Mouse (Mus musculus) lung, embryonic 15.5 days (tissue): ENCODE measurements around the gene 2900011O08Rik. TPM values are rescaled to one million over a fixed set of nuclear protein-coding genes. Genes with fewer than 3 reads are reported as not detected.

ENCODE experiments used
- ATAC-seq: fragments of 200-750 bp; cut with Nextera tagmentation; 2 replicates; pipeline ENCODE4 v1.8.0; 2017; ENCODE audit warnings: moderate number of reproducible peaks, borderline replicate concordance; ENCODE audit not compliant: low FRiP score, low TSS enrichment; ENCODE audit errors: extremely low read depth
- H3K27ac ChIP-seq: fragments of 300-500 bp; sonication (generic); 2 replicates; pipeline ENCODE4 v1.5.1; 2015; ENCODE audit warnings: moderate library complexity, mild to moderate bottlenecking, inconsistent platforms
- H3K27me3 ChIP-seq: fragments of 300-500 bp; sonication (generic); 2 replicates; pipeline ENCODE4 v1.6.1; 2015; ENCODE audit warnings: inconsistent platforms
- H3K36me3 ChIP-seq: fragments of 300-500 bp; sonication (generic); 2 replicates; pipeline ENCODE4 v1.6.1; 2015; ENCODE audit warnings: inconsistent platforms
- H3K4me1 ChIP-seq: fragments of 300-500 bp; sonication (generic); 2 replicates; pipeline ENCODE4 v1.6.1; 2015; ENCODE audit warnings: inconsistent platforms
- H3K4me2 ChIP-seq: fragments of 300-500 bp; sonication (generic); 2 replicates; pipeline ENCODE4 v1.6.1; 2015; ENCODE audit warnings: inconsistent platforms, mild to moderate bottlenecking, moderate library complexity
- H3K4me3 ChIP-seq: fragments of 300-500 bp; sonication (generic); 2 replicates; pipeline ENCODE4 v1.5.1; 2015; ENCODE audit warnings: mild to moderate bottlenecking, inconsistent platforms
- H3K9ac ChIP-seq: fragments of 300-500 bp; sonication (generic); 2 replicates; pipeline ENCODE4 v1.6.1; 2015; ENCODE audit warnings: inconsistent platforms
- H3K9me3 ChIP-seq: fragments of 300-500 bp; sonication (generic); 2 replicates; pipeline ENCODE4 v1.6.1; 2016; ENCODE audit warnings: inconsistent platforms
- WGBS: fragments of 180-500 bp; shearing (Covaris S2); methylation state at CpG from one replicate; pipeline ENCODE4 v1.1.7; 2015; 5-methylcytosine and 5-hydroxymethylcytosine counted together
- polyA plus RNA-seq: library from polyadenylated mRNA; unstranded; fragments of >200 nt; fragmentation: Nextera tagmentation; extraction: Ambion mirVana; gene quantifications from 2 replicates; pipeline ENCODE4 v1.2.1, GENCODE M21; 2015

The 2900011O08Rik gene
- polyA plus RNA-seq, 1 experiment from 2014 or later: 0.59 TPM

DNA sequence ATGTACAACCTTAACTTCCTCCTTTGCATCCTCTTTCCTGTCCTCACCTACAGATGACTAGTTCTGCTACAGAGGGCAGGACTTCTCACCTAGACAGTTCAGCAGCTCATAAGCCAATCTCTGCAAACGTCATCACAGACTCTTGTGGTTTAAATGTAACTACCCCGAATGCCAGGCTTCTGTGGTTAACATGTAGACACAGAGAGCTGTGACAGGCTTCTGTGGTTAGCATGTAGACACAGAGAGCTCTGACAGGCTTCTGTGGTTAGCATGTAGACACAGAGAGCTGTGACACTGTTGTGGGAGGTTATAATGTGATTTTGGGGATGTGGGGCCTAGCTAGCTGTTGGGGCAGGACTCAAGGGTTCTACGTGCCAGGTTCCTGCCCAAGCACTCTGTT is 101.8 kb downstream of the 2900011O08Rik start:
- 70% methylated on average over 3 of the region's 3 CpGs for WGBS
- Histone ChIP-seq H3K4me3 (no peak overlapping the region), H3K9me3 (no peaks in the 10 kb centered on the region), H3K4me1 (no peaks in the 10 kb centered on the region), H3K27me3 (no peaks in the 10 kb centered on the region), H3K36me3 (no peaks in the 10 kb centered on the region), H3K27ac (no peak overlapping the region), H3K9ac (no peak overlapping the region), H3K4me2 (no peak overlapping the region)
- no peak for ATAC-seq

DNA sequence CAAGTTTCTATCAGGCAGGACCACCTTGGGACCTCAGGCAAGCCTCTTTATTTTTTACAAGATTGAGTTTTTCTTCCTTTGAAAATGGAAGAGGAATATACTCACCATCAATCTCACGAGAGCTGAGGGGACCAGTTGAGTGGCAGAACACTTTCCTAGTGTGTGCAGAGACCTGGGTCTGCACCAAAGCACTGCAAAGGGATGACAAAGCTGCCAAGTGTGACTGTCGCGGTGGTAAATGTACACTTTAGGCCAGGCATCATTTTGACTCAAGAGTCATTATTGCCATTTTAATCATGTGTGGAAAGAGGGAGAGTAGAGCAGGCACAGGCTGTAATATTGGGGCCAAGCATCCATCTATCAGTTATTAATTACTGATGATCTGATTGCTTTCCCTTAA is 102.9 kb downstream of the 2900011O08Rik start:
- H3K4me1 ChIP-seq: no peaks in the 10 kb centered on the region
- H3K9ac ChIP-seq: no peak overlapping the region
- no peaks in the 10 kb centered on the region for H3K9me3 ChIP-seq
- no peaks in the 10 kb centered on the region for H3K36me3 ChIP-seq
- no peaks in the 10 kb centered on the region for H3K27me3 ChIP-seq
- H3K4me3 ChIP-seq: no peak overlapping the region
- H3K27ac ChIP-seq: no peak overlapping the region
- whole genome bisulfite sequencing: 67% methylated on average over 3 of the region's 3 CpGs
- no peak for ATAC-seq
- no peak overlapping the region for H3K4me2 ChIP-seq

DNA sequence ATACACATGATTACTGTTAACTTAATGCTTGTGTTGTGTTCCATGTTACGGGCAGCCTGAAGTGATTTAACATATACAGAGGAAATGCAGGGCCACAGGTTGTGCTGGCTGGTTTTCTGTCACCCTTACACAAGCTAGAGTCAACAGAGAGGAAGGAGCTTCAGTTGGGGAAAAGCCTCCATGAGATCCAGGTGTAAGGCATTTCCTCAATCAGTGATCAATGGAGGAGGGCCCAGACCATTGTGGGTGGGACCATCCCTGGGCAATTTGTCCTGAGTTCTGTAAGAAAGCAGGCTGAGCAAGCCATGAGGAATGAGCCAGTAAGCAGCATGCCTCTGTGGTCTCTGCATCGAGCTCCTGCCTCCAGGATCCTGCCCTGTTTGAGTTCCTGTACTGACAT is 105.4 kb downstream of the 2900011O08Rik start:
- Histone ChIP-seq H3K36me3 (no peaks in the 10 kb centered on the region), H3K27me3 (no peaks in the 10 kb centered on the region), H3K9ac (no peak overlapping the region), H3K4me2 (no peak overlapping the region), H3K9me3 (no peaks in the 10 kb centered on the region), H3K27ac (no peak overlapping the region), H3K4me1 (no peaks in the 10 kb centered on the region), H3K4me3 (no peak overlapping the region)
- no peak for ATAC-seq
- WGBS: 71% methylated on average over 2 of the region's 2 CpGs

DNA sequence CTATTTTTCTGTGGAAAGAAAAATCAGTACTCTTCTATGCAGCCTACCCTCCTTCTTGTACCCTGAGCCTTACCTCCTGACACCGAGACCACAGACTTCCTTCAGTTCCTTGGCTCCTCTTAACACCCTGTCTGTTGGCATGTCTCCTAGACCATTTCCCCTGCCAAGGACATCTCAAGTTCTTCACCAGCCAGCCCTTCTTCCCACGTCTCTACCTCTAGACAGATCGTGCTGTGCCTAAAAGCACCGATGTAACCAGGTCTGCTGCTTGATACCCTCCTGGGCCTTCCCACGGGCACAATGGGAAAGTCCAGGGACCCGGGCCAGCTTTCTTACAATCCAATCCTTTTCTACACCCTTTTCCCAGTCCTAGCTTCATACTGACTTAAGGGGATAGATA is 119.5 kb downstream of the 2900011O08Rik start:
- peaks cover 11% of the 10 kb centered on the region for H3K36me3 ChIP-seq
- H3K27me3 ChIP-seq: no peaks in the 10 kb centered on the region
- no peak overlapping the region for H3K4me3 ChIP-seq
- H3K9me3 ChIP-seq: no peaks in the 10 kb centered on the region
- no peak overlapping the region for H3K27ac ChIP-seq
- no peak for ATAC-seq
- H3K4me2 ChIP-seq: no peak overlapping the region
- H3K9ac ChIP-seq: no peak overlapping the region
- 85% methylated on average over 6 of the region's 6 CpGs for WGBS
- H3K4me1 ChIP-seq: no peaks in the 10 kb centered on the region

DNA sequence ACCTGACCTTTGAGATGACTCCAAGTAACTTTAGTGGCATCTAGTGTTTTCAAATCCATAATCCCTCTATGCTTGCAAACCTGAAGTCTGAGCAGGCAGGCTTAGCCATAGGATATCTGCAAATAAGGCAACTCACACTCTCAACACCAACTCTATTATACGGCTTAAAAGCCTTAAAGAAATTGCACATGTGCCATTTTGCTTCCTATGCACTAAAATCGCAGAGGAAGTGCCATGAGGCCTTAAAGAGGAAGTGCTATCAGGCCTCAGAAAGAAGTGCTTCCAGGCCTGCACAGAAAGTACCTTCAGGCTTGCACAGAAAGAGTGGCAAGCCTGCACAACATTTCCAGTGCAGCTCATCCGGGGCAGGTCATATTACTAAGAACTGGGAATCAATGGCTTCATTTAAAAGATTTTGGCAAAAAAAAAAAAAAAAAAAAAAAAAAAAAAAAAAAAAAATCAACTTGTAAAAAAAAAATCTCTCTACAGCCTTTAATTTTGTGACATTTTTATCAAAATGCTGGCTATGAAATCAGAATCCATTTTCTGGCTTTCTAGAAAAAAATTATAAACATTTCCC is 123.3 kb downstream of the 2900011O08Rik start:
- Histone ChIP-seq H3K4me3 (no peak overlapping the region), H3K4me2 (no peak overlapping the region), H3K36me3 (peaks cover 44% of the 10 kb centered on the region), H3K9ac (no peak overlapping the region), H3K9me3 (no peaks in the 10 kb centered on the region), H3K4me1 (no peaks in the 10 kb centered on the region), H3K27me3 (no peaks in the 10 kb centered on the region), H3K27ac (no peak overlapping the region)
- WGBS: 82% methylated on average over 3 of the region's 3 CpGs
- ATAC-seq: no peak

DNA sequence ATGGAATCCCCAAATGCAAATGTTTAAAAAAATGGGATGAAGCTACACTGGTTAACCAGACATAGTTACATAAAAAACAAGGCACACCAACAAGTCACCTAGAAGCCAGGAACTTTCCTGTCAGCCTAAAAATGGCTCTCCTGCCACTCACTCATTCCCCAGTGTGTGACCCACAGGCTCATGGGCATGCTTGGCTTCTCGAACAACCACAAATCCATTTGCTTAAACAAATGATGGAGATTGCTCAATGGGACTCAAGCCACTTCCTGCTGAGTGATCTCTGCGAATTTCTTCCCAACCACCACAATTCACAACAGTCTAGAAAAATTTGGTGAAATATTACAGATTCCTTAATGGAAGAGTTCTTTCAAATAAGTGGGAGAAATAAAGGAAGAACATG is 124.5 kb downstream of the 2900011O08Rik start:
- ATAC-seq: no peak
- no peaks in the 10 kb centered on the region for H3K4me1 ChIP-seq
- H3K9me3 ChIP-seq: no peaks in the 10 kb centered on the region
- peaks cover 46% of the 10 kb centered on the region for H3K36me3 ChIP-seq
- H3K9ac ChIP-seq: no peak overlapping the region
- 73% methylated on average over 2 of the region's 2 CpGs for WGBS
- no peak overlapping the region for H3K4me3 ChIP-seq
- no peaks in the 10 kb centered on the region for H3K27me3 ChIP-seq
- no peak overlapping the region for H3K4me2 ChIP-seq
- H3K27ac ChIP-seq: no peak overlapping the region

DNA sequence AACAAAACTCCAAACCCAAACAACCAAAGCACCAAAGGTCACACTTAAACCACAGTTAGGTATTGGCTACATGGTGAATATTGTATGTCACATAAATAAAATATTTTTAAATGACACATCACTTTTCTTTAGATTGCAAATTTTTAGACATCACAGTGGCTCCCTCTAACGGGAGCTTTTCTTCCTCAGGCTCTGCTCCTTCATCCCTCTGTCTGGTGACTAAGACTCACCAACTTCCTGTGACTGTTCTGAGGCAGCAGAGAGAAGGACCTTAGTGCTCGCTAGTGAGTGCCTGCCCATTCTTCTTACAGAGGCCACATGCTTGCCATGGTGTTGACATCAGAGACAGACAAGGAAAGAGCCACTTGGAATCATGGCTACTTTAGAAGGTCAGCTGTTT is 125.7 kb downstream of the 2900011O08Rik start:
- ATAC-seq: no peak
- Histone ChIP-seq H3K9me3 (no peaks in the 10 kb centered on the region), H3K4me2 (no peak overlapping the region), H3K36me3 (peaks cover 56% of the 10 kb centered on the region), H3K27ac (no peak overlapping the region), H3K4me3 (no peak overlapping the region), H3K4me1 (no peaks in the 10 kb centered on the region), H3K27me3 (no peaks in the 10 kb centered on the region), H3K9ac (no peak overlapping the region)
- 70% methylated on average over 2 of the region's 2 CpGs for WGBS

DNA sequence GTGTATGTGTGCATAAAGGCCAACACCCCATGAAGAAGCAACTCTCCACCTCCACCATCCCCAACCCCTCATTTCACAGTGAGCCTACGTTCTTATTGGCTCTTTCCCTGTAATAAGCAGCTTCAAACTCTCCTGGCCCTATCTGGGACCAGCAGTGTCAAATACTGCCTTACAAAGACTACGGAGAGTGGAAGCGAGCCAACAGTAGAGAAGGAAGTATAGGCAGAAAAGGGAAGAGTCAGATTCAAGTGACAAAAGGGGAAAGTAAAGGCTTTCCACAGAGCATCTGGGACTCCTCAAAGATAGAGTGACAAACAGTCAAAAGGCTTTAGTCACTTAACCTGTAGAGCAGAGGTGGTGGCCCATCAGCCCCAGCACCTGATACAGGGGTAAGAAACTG is 126.3 kb downstream of the 2900011O08Rik start:
- ATAC-seq: no peak; the same call in 1 of the 2 replicates
- Histone ChIP-seq H3K27ac (no peak overlapping the region), H3K36me3 (peaks cover 56% of the 10 kb centered on the region), H3K4me2 (no peak overlapping the region), H3K4me1 (no peaks in the 10 kb centered on the region), H3K27me3 (no peaks in the 10 kb centered on the region), H3K4me3 (no peak overlapping the region), H3K9ac (no peak overlapping the region), H3K9me3 (no peaks in the 10 kb centered on the region)
- WGBS: 89% methylated on average over 3 of the region's 3 CpGs

DNA sequence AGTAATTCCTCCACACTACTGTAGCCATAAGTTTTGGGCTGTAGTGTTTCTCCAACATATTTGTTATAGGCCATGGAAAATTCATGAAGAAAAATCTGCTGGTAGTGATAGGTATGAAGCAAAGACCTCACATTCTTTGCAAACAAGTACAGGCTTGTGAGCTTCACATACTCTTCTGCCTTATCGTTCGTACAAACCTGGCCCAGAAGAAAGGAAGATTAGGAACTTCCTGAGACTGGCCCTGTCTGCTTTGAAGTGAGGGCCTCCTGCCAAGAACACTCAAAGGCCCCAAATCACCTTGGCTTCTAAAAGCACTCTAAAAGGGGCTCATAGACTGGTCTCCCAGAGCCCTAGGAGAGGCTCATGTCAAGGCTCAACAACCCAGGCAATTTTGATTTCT is 130.9 kb downstream of the 2900011O08Rik start:
- WGBS: 56% methylated on average over 2 of the region's 2 CpGs
- Histone ChIP-seq H3K36me3 (peaks cover 59% of the 10 kb centered on the region), H3K9ac (no peak overlapping the region)

DNA sequence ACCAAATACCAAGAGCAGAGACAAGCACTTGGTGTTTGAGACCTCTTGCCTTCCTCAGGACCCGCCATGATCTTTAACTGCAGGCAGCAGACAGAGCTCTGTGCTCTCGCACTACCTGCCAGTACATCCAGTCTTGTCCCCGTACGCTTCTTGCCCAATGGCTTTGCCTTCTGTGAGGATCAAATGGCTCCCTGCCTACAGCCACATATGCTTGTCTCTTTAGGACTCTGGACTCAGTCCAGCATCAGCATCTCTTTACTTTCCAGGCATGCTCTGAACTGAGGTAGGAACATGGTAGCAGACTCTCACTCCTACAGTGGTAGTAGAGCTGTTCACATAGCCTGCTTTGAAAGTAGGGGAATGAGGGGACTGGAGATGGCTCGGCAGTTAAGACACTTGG is 134.5 kb downstream of the 2900011O08Rik start:
- 93% methylated on average over 5 of the region's 5 CpGs for WGBS

More for the DNA sequence above, 130.9 kb downstream of the 2900011O08Rik start:
- H3K4me3 ChIP-seq: no peak overlapping the region
- no peak for ATAC-seq
- no peaks in the 10 kb centered on the region for H3K9me3 ChIP-seq
- no peak overlapping the region for H3K27ac ChIP-seq
- no peaks in the 10 kb centered on the region for H3K27me3 ChIP-seq
- no peaks in the 10 kb centered on the region for H3K4me1 ChIP-seq
- H3K4me2 ChIP-seq: no peak overlapping the region

DNA sequence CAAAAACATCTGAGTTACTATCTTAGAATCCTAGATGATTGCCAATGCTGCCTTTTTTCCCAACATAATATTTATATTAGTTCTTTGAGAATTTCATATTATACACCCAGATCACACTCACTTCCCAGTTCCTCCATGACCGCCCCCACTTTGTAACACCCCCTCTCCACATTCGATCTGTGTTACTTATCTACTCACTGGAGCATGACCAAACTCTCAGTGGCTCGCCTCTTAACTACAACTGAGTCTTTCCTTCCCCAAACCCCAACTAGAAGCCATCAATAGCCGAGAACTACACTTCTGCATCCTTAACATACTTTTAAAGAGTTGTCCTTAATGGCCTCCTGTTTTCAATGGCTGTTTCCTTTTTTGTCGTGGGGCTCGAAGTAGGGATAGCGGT is 135.2 kb downstream of the 2900011O08Rik start:
- Histone ChIP-seq H3K9ac (no peak overlapping the region), H3K4me2 (no peak overlapping the region), H3K9me3 (no peaks in the 10 kb centered on the region), H3K27ac (no peak overlapping the region), H3K36me3 (peaks cover 68% of the 10 kb centered on the region), H3K27me3 (no peaks in the 10 kb centered on the region), H3K4me3 (no peak overlapping the region), H3K4me1 (no peaks in the 10 kb centered on the region)
- ATAC-seq: no peak
- WGBS: 92% methylated on average over 7 of the region's 7 CpGs

More for the DNA sequence above, 134.5 kb downstream of the 2900011O08Rik start:
- Histone ChIP-seq H3K27me3 (no peaks in the 10 kb centered on the region), H3K4me1 (no peaks in the 10 kb centered on the region), H3K27ac (no peak overlapping the region), H3K36me3 (peaks cover 68% of the 10 kb centered on the region), H3K9ac (no peak overlapping the region), H3K4me3 (no peak overlapping the region), H3K9me3 (no peaks in the 10 kb centered on the region), H3K4me2 (no peak overlapping the region)
- no peak for ATAC-seq

DNA sequence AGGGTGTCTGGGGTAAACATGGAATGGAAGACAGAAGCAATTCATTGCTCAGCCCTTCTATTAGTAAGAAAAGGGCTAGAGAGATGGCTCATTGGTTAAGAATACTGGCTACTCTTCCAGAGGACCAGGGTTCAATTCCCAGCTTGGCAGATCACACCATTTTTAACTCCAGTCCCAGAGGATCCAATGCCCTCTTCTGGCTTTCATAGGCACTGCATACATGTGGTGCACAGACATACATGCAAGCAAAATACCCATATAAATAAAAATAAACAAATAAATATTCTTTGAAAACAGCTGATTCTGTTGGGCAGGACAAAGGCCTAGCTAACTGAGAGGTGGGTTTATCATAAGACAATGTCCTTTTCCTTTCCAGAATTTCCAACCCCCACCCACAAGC is 136.2 kb downstream of the 2900011O08Rik start:
- peaks cover 72% of the 10 kb centered on the region for H3K36me3 ChIP-seq

DNA sequence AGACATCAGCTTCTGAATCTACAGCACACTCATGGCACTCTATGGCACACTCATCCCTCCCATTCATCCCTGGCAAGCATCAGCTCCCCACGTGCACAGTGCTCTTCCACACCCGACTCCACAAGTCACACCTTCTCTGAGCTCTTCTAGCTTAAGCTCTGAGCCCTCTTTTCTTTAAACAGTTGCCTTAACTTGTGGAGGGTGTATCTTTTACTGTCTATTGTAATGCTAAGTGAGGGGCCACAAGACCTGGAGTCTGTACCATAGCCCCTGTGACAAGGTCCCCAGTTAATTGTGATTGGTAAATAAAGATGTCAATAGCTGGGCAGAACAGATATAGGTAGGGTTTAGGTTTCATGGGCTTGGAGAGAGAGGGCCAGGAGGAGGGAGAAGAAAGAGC is 137.5 kb downstream of the 2900011O08Rik start:
- H3K27ac ChIP-seq: no peak overlapping the region
- H3K4me1 ChIP-seq: no peaks in the 10 kb centered on the region
- no peak overlapping the region for H3K4me3 ChIP-seq
- H3K27me3 ChIP-seq: no peaks in the 10 kb centered on the region
- WGBS: 86% methylated on average over 2 of the region's 2 CpGs
- no peak overlapping the region for H3K4me2 ChIP-seq
- H3K36me3 ChIP-seq: peaks cover 85% of the 10 kb centered on the region
- no peak overlapping the region for H3K9ac ChIP-seq
- H3K9me3 ChIP-seq: no peaks in the 10 kb centered on the region
- ATAC-seq: no peak

More for the DNA sequence above, 136.2 kb downstream of the 2900011O08Rik start:
- no peaks in the 10 kb centered on the region for H3K4me1 ChIP-seq
- H3K4me3 ChIP-seq: no peak overlapping the region
- no peak overlapping the region for H3K4me2 ChIP-seq
- H3K9me3 ChIP-seq: no peaks in the 10 kb centered on the region
- no peak for ATAC-seq
- no peak overlapping the region for H3K27ac ChIP-seq
- no peaks in the 10 kb centered on the region for H3K27me3 ChIP-seq
- H3K9ac ChIP-seq: no peak overlapping the region
